Mouse (Mus musculus): ENCODE results near the gene Shmt1. TPM values are rescaled to one million over a fixed set of nuclear protein-coding genes. Genes with fewer than 3 reads are reported as not detected.

Gene Shmt1
- polyA plus RNA-seq, 1 experiment from 2014 or later = 10.0 TPM

GRCm38 (mm10) chr11:60825191-60825590 lies 13.7 kb upstream of the Shmt1 start:
- WGBS = 74% methylated on average over 3 of the region's 3 CpGs
- Histone ChIP-seq H3K4me2 (no peak overlapping the region), H3K27ac (replicated peaks) (no peak overlapping the region), H3K9ac (no peak overlapping the region), H3K4me3 (no peak overlapping the region), H3K36me3 (no peaks in the 10 kb centered on the region), H3K9me3 (no peaks in the 10 kb centered on the region), H3K27me3 (0 out of 2 replicates have a peak, but pooled peaks cover 2% of the 10 kb centered on the region), H3K4me1 (replicated peaks) (no peaks in the 10 kb centered on the region)
- ATAC-seq (ENCODE audit: low FRiP score, low read depth) = no peak

GRCm38 (mm10) chr11:60823771-60824170 lies 12.3 kb upstream of the Shmt1 start:
- Histone ChIP-seq H3K4me2 (no peak overlapping the region), H3K4me1 (replicated peaks) (no peaks in the 10 kb centered on the region), H3K9me3 (no peaks in the 10 kb centered on the region), H3K36me3 (no peaks in the 10 kb centered on the region), H3K9ac (no peak overlapping the region), H3K4me3 (no peak overlapping the region), H3K27me3 (0 out of 2 replicates have a peak, but pooled peaks cover 2% of the 10 kb centered on the region), H3K27ac (replicated peaks) (no peak overlapping the region)
- 80% methylated on average over 2 of the region's 2 CpGs for WGBS
- ATAC-seq (ENCODE audit: low FRiP score, low read depth) = no peak

- ATAC-seq (ENCODE audit: low FRiP score, low read depth) = no peak
- WGBS = 73% methylated on average over 5 of the region's 5 CpGs
- H3K4me2 ChIP-seq = no peak overlapping the region
- H3K27ac ChIP-seq (replicated peaks) = no peak overlapping the region
- H3K4me3 ChIP-seq = no peak overlapping the region
- H3K9ac ChIP-seq = no peak overlapping the region
- no peaks in the 10 kb centered on the region for H3K36me3 ChIP-seq
- H3K9me3 ChIP-seq = no peaks in the 10 kb centered on the region
- H3K27me3 ChIP-seq = no peaks in the 10 kb centered on the region
- H3K4me1 ChIP-seq (replicated peaks) = no peaks in the 10 kb centered on the region
Measured at GRCm38 (mm10) chr11:60816398-60816797, 4.9 kb upstream of the Shmt1 start.

- no peak overlapping the region for H3K27ac ChIP-seq (replicated peaks)
- no peak overlapping the region for H3K9ac ChIP-seq
- peak overlapping the region; percentile 50 for H3K4me3 ChIP-seq
- WGBS = under 1% methylated on average over 29 of the region's 29 CpGs
- peaks cover 14% of the 10 kb centered on the region for H3K4me1 ChIP-seq (replicated peaks)
- peak overlapping the region; percentile 93 for H3K4me2 ChIP-seq
- no peaks in the 10 kb centered on the region for H3K27me3 ChIP-seq
- H3K9me3 ChIP-seq = no peaks in the 10 kb centered on the region
- H3K36me3 ChIP-seq = no peaks in the 10 kb centered on the region
- peak; percentile 100 for ATAC-seq (ENCODE audit: low FRiP score, low read depth)
Measured at GRCm38 (mm10) chr11:60811054-60811460, 461 bp downstream of the Shmt1 start.

GRCm38 (mm10) chr11:60810046-60810965 lies 1.2 kb downstream of the Shmt1 start:
- 0 out of 2 replicates have a peak overlapping the region, but pooled peaks have one; percentile 7 for H3K9ac ChIP-seq
- ATAC-seq (ENCODE audit: low FRiP score, low read depth) = no peak
- peak overlapping the region; percentile 93 for H3K4me2 ChIP-seq
- H3K36me3 ChIP-seq = no peaks in the 10 kb centered on the region
- WGBS = 20% methylated on average over 14 of the region's 14 CpGs
- no peaks in the 10 kb centered on the region for H3K27me3 ChIP-seq
- H3K4me1 ChIP-seq (replicated peaks) = peaks cover 14% of the 10 kb centered on the region
- no peaks in the 10 kb centered on the region for H3K9me3 ChIP-seq
- peak overlapping the region; percentile 50 for H3K4me3 ChIP-seq
- no peak overlapping the region for H3K27ac ChIP-seq (replicated peaks)

GRCm38 (mm10) chr11:60809546-60809945 lies 2.0 kb downstream of the Shmt1 start:
- Histone ChIP-seq H3K36me3 (no peaks in the 10 kb centered on the region), H3K9me3 (no peaks in the 10 kb centered on the region), H3K4me2 (0 out of 2 replicates have a peak overlapping the region, but pooled peaks have one; percentile 93), H3K27me3 (no peaks in the 10 kb centered on the region), H3K27ac (replicated peaks) (no peak overlapping the region), H3K4me1 (replicated peaks) (peaks cover 14% of the 10 kb centered on the region), H3K9ac (no peak overlapping the region), H3K4me3 (no peak overlapping the region)
- WGBS = 59% methylated on average over 1 of the region's 1 CpGs
- ATAC-seq (ENCODE audit: low FRiP score, low read depth) = no peak

- 78% methylated on average over 4 of the region's 4 CpGs for WGBS
- Histone ChIP-seq H3K36me3 (no peaks in the 10 kb centered on the region), H3K9ac (no peak overlapping the region), H3K4me2 (no peak overlapping the region), H3K9me3 (no peaks in the 10 kb centered on the region), H3K4me1 (replicated peaks) (peaks cover 14% of the 10 kb centered on the region), H3K4me3 (no peak overlapping the region), H3K27me3 (no peaks in the 10 kb centered on the region), H3K27ac (replicated peaks) (no peak overlapping the region)
- no peak for ATAC-seq (ENCODE audit: low FRiP score, low read depth)
Measured at GRCm38 (mm10) chr11:60808286-60809070, 3.0 kb downstream of the Shmt1 start.

- no peak for ATAC-seq (ENCODE audit: low FRiP score, low read depth)
- Histone ChIP-seq H3K4me1 (replicated peaks) (no peaks in the 10 kb centered on the region), H3K4me2 (no peak overlapping the region), H3K27me3 (no peaks in the 10 kb centered on the region), H3K27ac (replicated peaks) (no peak overlapping the region), H3K9ac (no peak overlapping the region), H3K36me3 (no peaks in the 10 kb centered on the region), H3K9me3 (no peaks in the 10 kb centered on the region), H3K4me3 (no peak overlapping the region)
- 93% methylated on average over 1 of the region's 1 CpGs for WGBS
Measured at GRCm38 (mm10) chr11:60800892-60801291, 10.6 kb downstream of the Shmt1 start.

- Histone ChIP-seq H3K9ac (no peak overlapping the region), H3K9me3 (no peaks in the 10 kb centered on the region), H3K4me1 (replicated peaks) (no peaks in the 10 kb centered on the region), H3K4me3 (no peak overlapping the region), H3K27ac (replicated peaks) (no peak overlapping the region), H3K4me2 (no peak overlapping the region), H3K27me3 (no peaks in the 10 kb centered on the region), H3K36me3 (no peaks in the 10 kb centered on the region)
- 94% methylated on average over 4 of the region's 4 CpGs for WGBS
- no peak for ATAC-seq (ENCODE audit: low FRiP score, low read depth)
Measured at GRCm38 (mm10) chr11:60799977-60800376, 11.5 kb downstream of the Shmt1 start.

GRCm38 (mm10) chr11:60796342-60796741 lies 15.2 kb downstream of the Shmt1 start:
- H3K9ac ChIP-seq = no peak overlapping the region
- H3K4me2 ChIP-seq = no peak overlapping the region
- WGBS = 92% methylated on average over 11 of the region's 11 CpGs
- H3K4me1 ChIP-seq (replicated peaks) = no peaks in the 10 kb centered on the region
- H3K27me3 ChIP-seq = no peaks in the 10 kb centered on the region
- H3K36me3 ChIP-seq = no peaks in the 10 kb centered on the region
- H3K9me3 ChIP-seq = no peaks in the 10 kb centered on the region
- no peak for ATAC-seq (ENCODE audit: low FRiP score, low read depth)
- H3K4me3 ChIP-seq = no peak overlapping the region
- no peak overlapping the region for H3K27ac ChIP-seq (replicated peaks)

GRCm38 (mm10) chr11:60790472-60790871 lies 21.0 kb downstream of the Shmt1 start:
- Histone ChIP-seq H3K27ac (replicated peaks) (no peak overlapping the region), H3K4me3 (no peak overlapping the region), H3K36me3 (peaks cover 36% of the 10 kb centered on the region), H3K27me3 (no peaks in the 10 kb centered on the region), H3K4me2 (no peak overlapping the region), H3K4me1 (replicated peaks) (peaks cover 4% of the 10 kb centered on the region; the same call in 1 of the 2 replicates), H3K9me3 (no peaks in the 10 kb centered on the region), H3K9ac (no peak overlapping the region)
- ATAC-seq (ENCODE audit: low FRiP score, low read depth) = no peak
- WGBS = 87% methylated on average over 2 of the region's 2 CpGs

GRCm38 (mm10) chr11:60787595-60787994 lies 23.9 kb downstream of the Shmt1 start:
- WGBS = 43% methylated on average over 1 of the region's 1 CpGs
- H3K9ac ChIP-seq = no peak overlapping the region
- no peak for ATAC-seq (ENCODE audit: low FRiP score, low read depth)
- H3K4me3 ChIP-seq = no peak overlapping the region
- no peak overlapping the region for H3K4me2 ChIP-seq
- no peaks in the 10 kb centered on the region for H3K27me3 ChIP-seq
- H3K9me3 ChIP-seq = no peaks in the 10 kb centered on the region
- H3K27ac ChIP-seq (replicated peaks) = no peak overlapping the region
- peaks cover 57% of the 10 kb centered on the region for H3K36me3 ChIP-seq
- peaks cover 8% of the 10 kb centered on the region for H3K4me1 ChIP-seq (replicated peaks)

Measured in hindbrain, embryonic 15.5 days (tissue).